Mouse (Mus musculus) mouse trophoblast stem cell (cell line): ENCODE measurements at regions not wholly inside any gene's neighbourhood (a gene's known extent, or its start where the extent isn't known, plus 50 kb on each side); places are given as distances from the start of the nearest gene placed in this dataset.

Experiments
- in situ Hi-C, 2 experiments: fragments of 300-500 bp; cut with MseI, MboI; formaldehyde crosslinking; loops; 2 replicates in 1 of 2; 3 replicates in 1 of 2; pipeline ENCODE4 v1.15.1; 2025

- in situ Hi-C loops: no loop called here
These were observed 208.1 kb upstream of the Clint1 start for GRCm38 (mm10) chr11:45643629-45644325.

DNA sequence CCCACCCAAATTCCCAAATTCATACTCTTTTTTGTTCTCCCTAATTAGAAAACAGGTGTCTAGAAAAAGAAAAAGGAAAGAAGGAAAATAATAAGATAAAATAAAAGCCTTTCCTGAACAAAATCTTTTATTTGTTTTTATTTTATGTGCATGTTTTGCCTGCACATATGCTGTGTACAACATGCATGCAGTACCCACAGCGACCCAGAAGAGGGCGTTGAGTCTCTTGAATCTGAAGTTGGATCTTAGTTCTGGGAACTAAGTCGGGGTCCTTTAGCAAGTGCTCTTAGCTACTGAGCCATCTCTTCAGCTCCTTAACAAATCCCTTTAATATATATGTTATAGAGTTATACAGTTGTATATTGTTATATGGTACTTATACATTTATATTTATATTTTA lies 206.0 kb upstream of the Clint1 start:
- in situ Hi-C loops: no loop called here

GRCm38 (mm10) chr11:45647888-45648287 lies 204.0 kb upstream of the Clint1 start:
- in situ Hi-C loops: no loop called here

GRCm38 (mm10) chr11:45656260-45656659 lies 195.6 kb upstream of the Clint1 start:
- in situ Hi-C loops: no loop called here

DNA sequence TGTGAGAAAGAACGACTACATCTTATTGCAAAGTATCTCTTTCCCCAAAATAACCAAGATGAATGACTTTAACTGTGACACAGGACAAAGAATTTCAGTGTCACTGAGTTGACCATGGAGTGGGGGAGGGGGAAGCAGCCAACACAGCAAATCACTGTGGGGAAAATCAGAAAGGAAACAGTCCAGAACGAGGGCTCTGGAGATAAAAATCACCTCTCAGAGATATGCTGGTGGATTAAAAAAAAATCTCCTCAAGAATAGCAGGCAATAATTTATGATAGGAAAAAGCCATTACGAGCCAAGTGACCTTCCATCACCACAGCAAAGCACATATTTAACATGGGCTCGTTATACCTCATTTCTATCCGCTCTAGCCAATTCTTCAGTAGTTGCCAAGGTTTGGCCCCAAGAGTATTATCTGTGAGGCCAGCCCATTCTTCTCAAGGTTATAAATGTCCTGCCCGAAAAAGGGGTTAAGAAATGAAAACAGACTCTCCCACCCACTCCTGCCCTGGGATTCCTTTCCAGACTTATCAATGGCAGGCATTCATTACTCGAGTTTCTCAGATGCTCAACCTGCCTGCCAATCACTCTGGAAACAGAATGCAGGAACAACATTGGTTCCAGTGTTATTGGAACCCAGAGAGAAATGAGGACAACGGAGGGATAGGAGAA lies 181.6 kb upstream of the Clint1 start:
- in situ Hi-C loops: no loop called here

GRCm38 (mm10) chr11:45678666-45679292 lies 173.1 kb upstream of the Clint1 start:
- in situ Hi-C loops: no loop called here

- in situ Hi-C loops: no loop called here
These were observed 172.6 kb upstream of the Clint1 start for GRCm38 (mm10) chr11:45679293-45679673.

GRCm38 (mm10) chr11:45685571-45685970 lies 166.3 kb upstream of the Clint1 start:
- in situ Hi-C loops: no loop called here

GRCm38 (mm10) chr11:45693206-45693605 lies 158.6 kb upstream of the Clint1 start:
- in situ Hi-C loops: no loop called here

- in situ Hi-C loops: no loop called here
These were observed 150.3 kb upstream of the Clint1 start for GRCm38 (mm10) chr11:45701506-45701905.

DNA sequence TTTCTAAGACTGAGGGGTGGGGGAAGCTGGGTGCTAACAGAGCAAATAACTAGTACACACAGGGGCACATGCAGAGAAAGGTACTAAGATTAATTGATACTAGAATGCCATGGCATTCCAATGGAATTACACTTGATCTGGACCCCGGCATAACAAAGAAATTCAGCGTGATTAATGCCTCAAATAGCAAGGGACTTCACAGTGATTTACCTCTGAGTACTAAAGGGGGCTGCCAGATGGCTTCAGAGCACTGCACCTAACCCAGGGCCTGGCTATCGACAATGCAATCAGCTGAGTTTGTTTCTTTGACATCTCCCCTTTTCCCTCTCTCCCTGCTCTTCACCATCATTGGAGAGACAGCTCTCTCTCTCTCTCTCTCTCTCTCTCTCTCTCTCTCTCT lies 148.9 kb upstream of the Clint1 start:
- in situ Hi-C loops: no loop called here

DNA sequence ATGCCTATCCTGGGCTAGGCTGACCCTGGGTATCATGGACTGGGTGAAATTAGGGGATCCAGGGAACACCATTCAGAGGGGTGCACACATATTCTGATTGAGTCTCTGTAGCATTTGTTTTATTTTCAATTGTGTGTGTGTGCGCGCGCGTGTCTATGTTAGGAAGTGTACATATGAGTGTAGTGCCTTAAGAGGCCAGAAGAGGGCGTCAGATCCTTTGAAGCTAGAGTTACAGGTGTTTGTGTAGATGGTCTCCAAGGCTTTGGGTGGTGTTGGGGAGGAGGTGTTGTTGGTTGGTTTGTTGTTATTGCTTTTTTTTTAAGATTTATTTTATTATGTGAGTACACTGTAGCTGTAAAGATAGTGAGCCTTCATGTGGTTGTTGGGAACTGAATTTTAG lies 147.4 kb upstream of the Clint1 start:
- in situ Hi-C loops: no loop called here

DNA sequence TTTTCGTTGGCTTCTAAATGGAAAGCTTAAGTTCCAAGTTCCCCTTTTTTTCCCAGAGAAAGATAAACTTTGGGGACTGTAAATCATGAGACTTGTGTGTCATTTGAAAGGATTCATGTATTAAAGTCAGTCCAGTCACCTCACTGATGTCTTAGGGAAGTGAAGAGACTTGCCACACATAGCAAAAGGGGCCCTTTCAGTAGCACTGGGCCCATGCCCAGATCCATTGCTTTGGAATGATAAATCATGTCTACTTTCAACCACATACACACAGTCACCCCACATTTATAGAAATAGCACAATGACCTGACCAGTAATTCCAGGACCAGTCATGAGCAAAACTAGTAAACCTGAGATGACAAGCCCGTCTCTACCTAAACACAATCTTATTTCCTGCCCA lies 133.2 kb upstream of the Clint1 start:
- in situ Hi-C loops: no loop called here

DNA sequence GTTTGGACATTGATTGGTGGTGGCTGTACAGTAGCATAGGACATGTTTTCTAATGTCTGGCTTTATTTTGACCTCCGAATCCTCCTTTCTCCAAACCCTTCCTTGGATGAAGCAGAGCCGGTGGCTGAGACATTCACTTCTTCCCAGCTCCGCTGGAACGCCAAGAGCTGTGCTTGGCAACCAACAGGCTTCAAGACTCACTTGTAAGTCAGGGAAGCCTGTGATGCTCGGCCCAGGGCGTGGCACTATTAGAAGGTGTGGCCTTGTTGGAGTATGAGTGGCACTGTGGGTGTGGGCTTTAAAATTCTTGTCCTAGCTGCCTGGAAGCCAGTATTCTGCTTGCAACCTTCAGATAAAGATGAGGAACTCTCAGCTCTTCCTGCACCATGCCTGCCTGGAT lies 132.0 kb upstream of the Clint1 start:
- in situ Hi-C loops: no loop called here

DNA sequence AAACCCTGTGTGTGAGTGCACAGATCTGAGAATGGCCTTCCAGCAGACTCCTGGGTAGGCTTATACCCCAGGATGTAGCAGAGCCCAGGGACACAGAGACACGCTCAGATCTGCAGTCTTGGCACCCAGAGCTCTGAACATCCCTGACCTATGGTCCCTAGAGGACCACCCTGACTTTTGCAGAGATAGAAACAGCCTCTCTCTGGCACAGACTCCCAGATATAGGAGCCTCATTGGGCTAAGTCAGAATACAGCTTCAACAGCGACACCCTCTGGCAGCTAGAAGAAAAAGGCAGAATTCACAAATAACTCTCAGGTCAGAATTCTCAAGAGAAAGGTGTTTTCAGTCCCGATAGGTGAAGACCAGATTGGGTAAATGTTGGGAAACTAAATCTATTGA lies 115.3 kb upstream of the Clint1 start:
- in situ Hi-C loops: no loop called here

GRCm38 (mm10) chr11:45738331-45738730 lies 113.5 kb upstream of the Clint1 start:
- in situ Hi-C loops: no loop called here

DNA sequence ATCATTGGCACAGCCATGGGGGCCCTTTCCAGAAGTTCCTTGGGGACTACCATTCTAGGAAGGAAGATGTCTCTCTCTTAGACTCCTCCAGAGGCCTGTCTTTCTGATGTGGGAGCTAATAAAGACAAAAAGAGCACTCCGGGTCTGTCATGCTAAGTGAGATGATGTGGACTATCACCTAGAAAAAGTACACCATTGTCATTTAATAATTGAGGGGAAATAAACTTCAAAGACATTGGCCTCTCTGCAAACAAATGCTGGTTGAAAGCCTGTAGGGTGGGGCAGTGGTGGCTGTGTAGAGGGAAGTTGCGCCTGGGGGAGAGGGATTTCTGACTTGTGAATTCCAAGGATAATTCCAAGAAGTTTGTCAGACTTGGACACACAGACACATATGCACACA lies 105.9 kb upstream of the Clint1 start:
- in situ Hi-C loops: no loop called here

DNA sequence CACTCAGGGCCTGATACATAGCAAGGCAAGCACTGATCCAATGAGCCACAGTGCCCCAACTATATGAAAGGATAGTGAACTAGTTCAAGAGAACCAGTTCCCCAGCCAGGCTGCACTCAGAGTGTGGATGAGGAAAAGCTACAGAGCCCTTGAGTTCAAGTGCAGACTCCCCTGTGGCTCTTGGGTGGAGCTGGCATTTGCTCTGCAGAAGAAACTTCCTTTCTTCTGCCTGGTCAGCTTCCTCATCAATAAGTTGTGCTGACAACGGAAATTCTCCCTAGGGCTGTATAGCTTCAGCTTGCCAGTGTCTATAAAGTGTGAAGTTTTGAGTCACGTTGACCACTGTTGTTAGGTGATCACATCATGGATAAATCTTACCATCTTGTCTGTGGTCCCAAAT lies 101.6 kb upstream of the Clint1 start:
- in situ Hi-C loops: loop anchor here in 1 of 2 experiments (10.0 kb wide), 1 partner anchor 125 kb away; no protein-coding TSS in a partner anchor

- in situ Hi-C loops: loop anchor here in 1 of 2 experiments (10.0 kb wide), 1 partner anchor 123 kb away; no protein-coding TSS in a partner anchor
These were observed 99.6 kb upstream of the Clint1 start for GRCm38 (mm10) chr11:45752237-45752636.

DNA sequence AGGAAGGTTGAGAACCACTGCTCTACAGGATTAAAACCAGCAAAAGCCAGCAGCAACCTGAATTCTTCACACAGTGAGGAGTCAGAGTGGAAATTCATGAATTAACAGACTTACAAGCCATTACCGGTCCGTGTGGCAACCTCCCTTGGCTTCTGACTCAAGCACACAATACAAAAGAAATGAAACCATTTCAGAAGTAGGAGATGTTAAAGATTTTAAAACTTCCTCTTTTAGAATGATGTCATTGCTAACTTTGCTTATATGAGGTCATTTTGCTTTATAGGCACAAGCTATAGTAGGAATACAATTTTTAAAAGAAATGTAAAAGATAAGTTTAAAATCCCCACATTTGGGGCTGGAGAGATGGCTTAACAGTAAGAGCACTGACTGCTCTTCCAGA lies 99.1 kb upstream of the Clint1 start:
- in situ Hi-C loops: loop anchor here in 1 of 2 experiments (10.0 kb wide), 1 partner anchor 122 kb away; no protein-coding TSS in a partner anchor

DNA sequence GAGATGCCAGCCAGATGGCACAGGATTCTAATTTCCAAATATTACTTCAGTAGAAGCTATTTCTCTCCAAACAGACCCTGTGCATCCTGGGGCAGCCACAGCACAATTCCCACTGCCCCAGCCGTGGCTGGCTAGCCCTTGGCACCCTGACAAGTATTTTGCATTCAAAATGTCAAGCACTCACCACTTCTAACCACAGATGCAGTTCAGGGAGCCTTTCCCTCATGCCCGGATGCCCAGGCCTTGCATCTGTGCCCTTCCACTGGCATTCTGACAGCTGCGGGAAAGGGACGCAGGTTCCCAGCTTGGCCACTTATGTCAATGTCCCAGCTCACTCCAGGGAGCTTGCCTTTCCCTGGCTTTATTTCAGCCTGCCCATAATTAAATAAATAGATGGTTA lies 84.8 kb upstream of the Clint1 start:
- in situ Hi-C loops: no loop called here

- in situ Hi-C loops: no loop called here
These were observed 69.4 kb upstream of the Clint1 start for GRCm38 (mm10) chr11:45782435-45782834.

- in situ Hi-C loops: no loop called here
These were observed 66.0 kb upstream of the Clint1 start for GRCm38 (mm10) chr11:45785806-45786205.
